Mouse (Mus musculus) forelimb bud, embryonic 11.5 days (tissue): ENCODE results near the gene Acr.

Experiments
- DNase-seq: peaks from one replicate; pipeline ENCODE4 v3.0.0-alpha.2; 2012; ENCODE audit warnings: low read depth, low spot score

Acr gene

DNA sequence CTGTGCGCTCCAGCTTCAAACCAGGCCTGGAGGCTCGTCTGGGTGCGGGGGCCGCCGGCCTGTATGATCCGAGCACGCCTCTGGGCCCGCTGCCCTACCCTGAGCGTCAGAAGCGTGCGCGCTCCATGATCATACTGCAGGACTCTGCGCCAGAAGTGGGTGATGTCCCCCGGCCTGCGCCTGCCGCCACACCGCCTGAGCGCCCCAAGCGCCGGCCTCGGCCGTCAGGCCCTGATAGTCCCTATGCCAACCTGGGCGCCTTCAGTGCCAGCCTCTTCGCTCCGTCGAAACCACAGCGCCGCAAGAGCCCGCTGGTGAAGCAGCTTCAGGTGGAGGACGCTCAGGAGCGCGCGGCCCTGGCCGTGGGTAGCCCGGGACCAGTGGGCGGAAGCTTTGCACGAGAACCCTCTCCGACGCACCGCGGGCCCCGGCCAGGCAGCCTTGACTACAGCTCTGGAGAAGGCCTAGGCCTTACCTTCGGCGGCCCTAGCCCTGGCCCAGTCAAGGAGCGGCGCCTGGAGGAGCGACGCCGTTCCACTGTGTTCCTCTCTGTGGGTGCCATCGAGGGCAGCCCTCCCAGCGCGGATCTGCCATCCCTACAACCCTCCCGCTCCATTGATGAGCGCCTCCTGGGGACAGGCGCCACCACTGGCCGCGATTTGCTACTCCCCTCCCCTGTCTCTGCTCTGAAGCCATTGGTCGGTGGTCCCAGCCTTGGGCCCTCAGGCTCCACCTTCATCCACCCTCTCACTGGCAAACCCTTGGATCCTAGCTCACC is 20.1 kb upstream of the Acr start:
- DNase-seq, result peak; percentile 63

DNA sequence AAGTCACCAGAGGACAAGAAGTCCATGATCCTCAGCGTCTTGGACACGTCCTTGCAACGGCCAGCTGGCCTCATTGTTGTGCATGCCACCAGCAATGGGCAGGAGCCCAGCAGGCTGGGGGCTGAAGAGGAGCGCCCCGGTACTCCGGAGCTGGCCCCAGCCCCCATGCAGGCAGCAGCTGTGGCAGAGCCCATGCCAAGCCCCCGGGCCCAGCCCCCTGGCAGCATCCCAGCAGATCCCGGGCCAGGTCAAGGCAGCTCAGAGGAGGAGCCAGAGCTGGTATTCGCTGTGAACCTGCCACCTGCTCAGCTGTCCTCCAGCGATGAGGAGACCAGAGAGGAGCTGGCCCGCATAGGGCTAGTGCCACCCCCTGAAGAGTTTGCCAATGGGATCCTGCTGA is 19.3 kb upstream of the Acr start:
- DNase-seq, result no peak

DNA sequence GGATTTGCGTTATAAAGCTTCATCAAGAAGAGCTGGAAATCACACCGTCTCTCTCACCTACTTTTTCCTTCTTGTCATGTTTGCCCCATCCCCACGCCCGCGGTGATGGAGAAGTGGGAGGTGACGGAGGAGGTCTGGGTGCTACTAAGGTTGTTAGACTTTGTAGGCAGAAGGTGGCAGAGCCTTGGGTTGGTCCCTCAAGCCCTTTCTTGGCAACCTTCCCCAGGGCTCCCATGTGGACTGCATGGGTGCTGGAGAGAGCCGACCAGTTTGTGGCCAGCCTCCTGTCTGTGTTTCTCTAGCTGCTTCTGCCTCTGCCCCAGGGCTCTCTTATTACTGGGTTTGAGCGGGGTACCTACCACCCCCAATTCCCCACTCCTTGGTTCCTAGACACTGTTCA is 17.6 kb upstream of the Acr start:
- no peak for DNase-seq

DNA sequence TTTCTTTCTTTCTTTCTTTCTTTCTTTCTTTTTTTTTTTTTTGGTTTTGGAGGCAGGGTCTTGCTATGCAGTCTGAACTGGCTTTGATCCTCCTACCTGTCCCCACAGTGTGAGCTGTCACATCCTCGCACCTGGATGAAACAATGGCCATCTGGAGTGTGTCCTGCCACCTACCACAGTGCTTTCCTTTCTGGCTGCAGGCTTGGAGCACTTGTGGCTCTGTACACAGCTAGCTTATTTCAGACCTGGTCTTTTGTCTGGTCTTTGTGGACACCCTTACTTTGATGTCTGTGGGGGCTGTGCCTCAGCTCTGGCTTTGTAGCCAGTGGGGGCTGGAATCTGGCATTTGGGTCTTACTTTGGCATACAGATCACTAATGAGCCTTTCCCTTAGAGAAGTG is 16.4 kb upstream of the Acr start:
- no peak for DNase-seq

- DNase-seq, result no peak
Observed at GRCm38 (mm10) chr15:89555591-89555990, 12.5 kb upstream of the Acr start.

- DNase-seq, result no peak
Observed at GRCm38 (mm10) chr15:89556401-89557178, 11.5 kb upstream of the Acr start.

DNA sequence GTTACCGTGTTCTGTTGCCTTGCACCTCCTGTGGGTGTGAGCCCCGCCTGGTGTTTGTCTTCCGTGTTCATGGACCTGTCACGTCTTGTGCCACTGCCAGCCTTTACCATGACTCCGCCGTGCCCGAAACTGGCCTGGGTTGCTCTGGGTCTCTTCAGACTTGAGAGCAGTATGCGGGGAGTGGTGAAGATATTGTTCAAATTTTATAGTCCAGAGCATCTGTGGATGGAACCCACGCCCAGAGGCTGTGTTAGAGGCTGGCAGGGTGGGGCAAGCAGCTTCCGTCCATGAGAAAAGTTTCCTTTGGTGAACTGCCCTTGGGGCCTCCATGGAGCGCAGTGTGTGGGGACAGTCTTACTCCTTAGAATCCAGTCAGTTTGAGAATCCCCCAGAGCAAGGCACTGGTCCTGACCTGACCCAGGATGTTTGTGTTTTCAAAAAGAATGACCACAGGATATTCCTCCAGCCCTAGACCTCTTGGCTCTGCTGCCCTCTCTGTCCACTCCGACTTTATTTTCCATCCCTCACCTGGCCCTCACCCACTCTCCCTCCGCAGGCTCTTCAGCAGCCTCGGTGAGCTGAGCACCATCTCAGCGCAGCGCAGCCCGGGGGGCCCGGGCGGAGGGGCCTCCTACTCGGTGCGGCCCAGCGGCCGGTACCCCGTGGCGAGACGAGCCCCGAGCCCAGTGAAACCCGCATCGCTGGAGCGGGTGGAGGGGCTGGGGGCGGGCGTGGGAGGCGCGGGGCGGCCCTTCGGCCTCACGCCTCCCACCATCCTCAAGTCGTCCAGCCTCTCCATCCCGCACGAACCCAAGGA is 10.7 kb upstream of the Acr start:
- no peak for DNase-seq

DNA sequence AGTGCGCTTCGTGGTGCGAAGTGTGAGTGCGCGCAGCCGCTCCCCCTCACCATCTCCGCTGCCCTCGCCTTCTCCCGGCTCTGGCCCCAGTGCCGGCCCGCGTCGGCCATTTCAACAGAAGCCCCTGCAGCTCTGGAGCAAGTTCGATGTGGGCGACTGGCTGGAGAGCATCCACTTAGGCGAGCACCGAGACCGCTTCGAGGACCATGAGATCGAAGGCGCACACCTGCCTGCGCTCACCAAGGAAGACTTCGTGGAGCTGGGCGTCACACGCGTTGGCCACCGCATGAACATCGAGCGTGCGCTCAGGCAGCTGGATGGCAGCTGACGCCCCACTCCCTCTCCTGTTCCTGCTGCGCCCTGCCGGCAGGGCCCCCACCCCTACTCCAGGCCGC is 10.1 kb upstream of the Acr start:
- DNase-seq, result no peak

DNA sequence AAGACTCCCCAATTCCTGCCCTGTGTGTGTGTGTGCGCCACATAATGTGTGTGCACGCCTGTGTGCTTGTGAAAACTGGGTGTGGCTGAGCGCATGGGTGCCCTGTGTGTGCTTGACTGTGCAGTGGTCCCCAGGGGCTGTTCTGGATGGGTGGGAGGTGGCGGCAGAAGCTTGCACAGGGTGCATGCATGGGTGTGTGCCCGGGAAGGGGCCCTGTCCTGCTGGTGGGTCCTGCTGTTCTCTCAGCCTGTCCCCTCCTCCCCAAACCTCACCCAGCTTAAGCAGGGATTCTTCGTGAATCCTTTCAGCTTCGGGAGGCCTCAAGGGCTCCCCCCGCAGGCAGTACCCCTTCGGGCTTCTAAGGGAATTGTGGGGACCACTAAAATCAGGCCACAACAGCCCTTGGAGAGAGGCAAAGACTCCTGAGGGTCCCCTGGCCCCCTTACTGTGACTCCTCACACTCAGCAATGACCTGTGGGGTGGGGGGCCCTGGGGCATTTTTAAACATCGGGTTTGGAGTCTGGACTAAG is 8.9 kb upstream of the Acr start:
- no peak for DNase-seq

DNA sequence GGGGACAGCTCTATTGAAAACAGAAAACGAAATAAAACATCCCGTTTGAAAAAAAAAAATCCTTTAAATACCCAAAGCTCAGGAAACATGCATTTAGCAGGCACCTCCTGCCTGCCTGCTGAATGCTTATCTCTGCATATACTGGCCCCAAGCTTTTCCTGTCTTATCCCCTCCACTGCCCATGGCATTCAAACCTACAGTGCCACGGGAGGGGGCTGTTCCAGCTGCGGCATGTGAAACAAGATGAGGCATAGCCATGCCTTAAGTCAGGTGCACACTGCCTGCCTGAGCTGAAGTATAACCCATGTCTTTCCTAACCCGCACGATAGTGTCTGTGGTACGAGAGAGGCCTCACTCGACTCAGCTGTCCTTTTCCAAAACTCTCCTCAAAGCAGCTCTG is 4.0 kb downstream of the Acr start:
- no peak for DNase-seq

DNA sequence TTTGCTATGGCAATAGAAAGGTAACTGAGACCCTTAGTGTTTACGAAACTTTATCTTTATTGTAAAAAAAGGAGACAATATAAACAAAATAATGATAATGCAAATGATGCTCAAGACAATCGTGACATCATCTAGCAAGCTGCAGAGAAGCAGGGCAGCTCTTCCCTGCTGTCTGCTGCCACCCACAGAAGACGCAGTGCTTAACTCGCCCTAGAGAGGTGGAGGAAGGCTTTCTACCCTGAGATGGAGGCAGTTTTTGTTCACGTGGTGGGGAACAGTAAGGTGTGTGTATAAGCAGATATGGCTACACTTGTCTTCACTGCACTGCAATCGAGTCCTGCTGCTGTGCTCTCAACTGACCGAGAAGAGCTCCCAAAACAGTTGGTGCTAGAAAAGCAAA is 14.4 kb downstream of the Acr start:
- DNase-seq, result no peak

DNA sequence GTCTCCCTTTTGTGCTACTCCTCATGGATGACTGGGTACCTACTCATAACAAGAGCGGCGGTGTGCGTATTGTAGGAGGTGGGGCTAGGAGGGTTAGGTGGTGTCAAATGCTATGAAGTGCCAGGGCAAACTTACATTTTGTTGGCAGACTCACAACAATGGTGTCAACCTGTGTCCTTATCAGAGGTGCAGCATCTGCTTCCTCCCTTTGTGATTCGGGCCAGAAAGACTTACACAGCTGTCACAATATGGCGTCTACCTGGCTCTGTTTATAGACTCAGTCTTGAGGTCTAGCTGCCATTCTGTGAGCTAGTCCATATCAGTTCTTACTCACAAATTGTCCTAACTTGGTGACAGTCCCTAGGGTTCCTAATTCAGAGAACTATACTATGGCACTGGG is 17.0 kb downstream of the Acr start:
- DNase-seq, result no peak

- no peak for DNase-seq
Observed at GRCm38 (mm10) chr15:89585631-89586030, 17.5 kb downstream of the Acr start.

DNA sequence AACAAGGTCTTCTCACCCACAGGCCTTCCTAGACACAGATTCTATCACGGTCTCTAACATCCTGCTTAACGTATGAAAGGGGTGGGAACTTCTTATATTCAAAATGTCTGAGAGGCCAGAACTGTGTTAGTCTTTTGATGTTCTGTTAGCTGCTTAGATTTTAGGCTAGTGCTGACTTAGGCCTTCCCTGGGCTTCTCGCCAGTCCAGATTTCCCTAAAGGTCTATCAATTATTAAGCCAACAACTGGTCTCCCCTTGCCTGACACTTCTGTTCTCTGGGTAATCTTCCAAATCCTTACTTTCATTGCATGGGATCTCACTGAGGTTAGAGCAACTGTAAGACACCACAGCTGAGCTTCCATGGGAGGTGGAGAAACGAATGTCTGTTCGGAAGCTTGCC is 21.0 kb downstream of the Acr start:
- no peak for DNase-seq

DNA sequence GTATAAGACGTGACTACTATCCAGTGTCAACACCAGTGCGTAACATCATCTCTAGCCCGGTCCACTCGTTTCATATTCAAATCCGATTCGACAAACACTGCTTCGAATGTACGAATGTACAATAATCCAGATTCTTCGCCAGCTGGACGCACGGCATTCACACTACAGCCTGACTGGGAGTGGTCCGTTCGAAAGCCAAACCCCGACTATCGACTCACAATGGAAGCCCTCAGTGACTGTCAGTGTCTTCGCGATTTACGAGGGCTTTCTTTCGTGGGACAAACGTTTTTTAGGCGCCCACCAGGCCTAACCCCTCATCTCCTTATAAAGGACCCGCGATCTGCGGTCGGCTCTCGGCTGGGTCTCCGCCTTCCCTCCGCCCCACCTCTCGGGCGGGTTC is 23.2 kb downstream of the Acr start:
- DNase-seq, result no peak

DNA sequence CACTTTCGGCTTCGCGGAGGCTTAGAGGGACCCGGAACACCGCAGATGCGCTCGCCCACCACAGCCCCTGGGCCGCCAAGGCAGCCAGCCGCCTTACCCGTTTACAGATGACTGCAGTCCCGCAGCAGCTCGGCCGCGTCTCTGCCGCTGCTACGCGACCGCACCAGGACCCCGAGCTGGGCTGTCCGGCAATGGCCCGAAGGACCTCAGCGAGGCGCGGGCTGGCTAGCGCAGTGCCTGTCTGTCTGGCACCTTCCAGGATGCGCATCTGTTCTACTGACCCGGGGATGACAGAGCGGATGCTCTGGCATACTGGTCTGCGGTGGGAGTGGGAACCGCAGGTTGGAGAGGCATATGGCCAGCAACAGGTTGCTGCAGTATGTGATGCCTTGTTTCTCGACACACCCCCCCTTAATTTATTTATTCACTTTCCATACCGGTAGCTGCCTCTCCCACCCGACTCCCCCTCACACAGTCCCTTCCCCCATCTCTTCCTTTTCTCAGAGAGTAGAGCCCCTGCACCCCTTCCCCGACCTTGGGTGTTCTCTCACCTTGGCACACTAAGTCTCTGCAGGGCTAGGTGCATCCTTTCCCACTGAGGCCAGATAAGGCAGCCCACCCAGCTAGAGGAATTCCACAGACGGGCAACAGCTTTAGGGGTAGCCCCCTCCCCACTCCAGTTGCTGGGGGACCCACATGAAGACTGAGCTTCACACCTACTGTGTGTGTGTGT is 23.8 kb downstream of the Acr start, which contains the start of gene Rabl2:
Gene Rabl2, minus strand, starts transcription at position 201 of the 733 bp plus-strand sequence.
- peak; percentile 89 for DNase-seq

DNA sequence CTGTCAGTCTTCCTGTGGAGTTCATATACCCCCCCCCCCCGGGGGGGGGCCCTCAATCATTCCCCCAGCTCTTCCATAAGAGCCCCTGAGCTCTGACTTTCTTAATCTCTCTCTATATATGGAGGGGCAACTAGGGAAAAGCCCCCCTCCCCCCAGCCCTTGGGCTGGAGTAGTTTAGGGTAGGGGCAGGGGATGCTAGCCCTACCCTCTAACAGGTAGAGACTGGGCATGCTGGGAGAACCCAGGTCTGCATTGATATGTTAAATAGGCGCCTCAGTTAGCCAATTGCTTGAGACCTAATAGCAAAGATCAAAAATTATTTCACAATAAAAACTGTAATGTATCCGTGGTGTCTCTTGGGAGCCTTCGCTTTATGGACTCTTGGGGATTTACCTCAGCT is 24.4 kb downstream of the Acr start:
- no peak for DNase-seq

GRCm38 (mm10) chr15:89605822-89606570 is 37.9 kb downstream of the Acr start:
- no peak for DNase-seq

GRCm38 (mm10) chr15:89607480-89607879 is 39.4 kb downstream of the Acr start:
- no peak for DNase-seq

DNA sequence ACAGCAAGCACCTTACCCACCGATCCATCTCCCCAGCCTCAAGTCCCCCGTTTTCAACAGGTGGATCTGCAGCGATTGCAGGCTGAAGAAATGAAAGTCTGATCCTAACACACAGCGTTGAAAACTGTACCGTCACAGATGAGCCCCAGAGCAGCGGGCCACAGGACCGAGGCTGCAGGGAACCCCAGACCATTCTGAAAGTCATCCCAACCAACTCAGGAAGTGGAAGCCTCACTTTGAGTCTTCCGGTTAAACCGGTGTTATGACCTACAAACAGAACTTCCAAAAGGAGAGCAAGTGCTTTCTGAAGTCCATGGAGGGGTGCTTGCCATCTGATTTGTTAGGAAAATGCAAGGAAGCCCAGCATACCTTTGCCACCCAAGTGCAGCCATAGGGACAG is 39.8 kb downstream of the Acr start:
- DNase-seq, result no peak
